Mouse (Mus musculus): Measurements from ENCODE around the gene Tor1aip2.
A peak's percentile ranks its signal among the peaks of the same experiment; 100 is the strongest.

Tor1aip2 gene

GRCm38 (mm10) chr1:156035269-156035929, at the start of gene Tor1aip2:
Gene Tor1aip2, plus strand, starts transcription at chr1:156035403.
- peak; percentile 89 for DNase-seq (ENCODE audit: low read depth, low spot score)

- no peak for DNase-seq (ENCODE audit: low read depth, low spot score)
These were observed 47.6 kb upstream of the Tor1aip2 start for GRCm38 (mm10) chr1:155987625-155988024.

GRCm38 (mm10) chr1:155989387-155989786, 45.8 kb upstream of the Tor1aip2 start:
- no peak for DNase-seq (ENCODE audit: low read depth, low spot score)

GRCm38 (mm10) chr1:155990391-155990790, 44.8 kb upstream of the Tor1aip2 start:
- no peak for DNase-seq (ENCODE audit: low read depth, low spot score)

- DNase-seq (ENCODE audit: low read depth, low spot score): no peak
These were observed 40.7 kb upstream of the Tor1aip2 start for GRCm38 (mm10) chr1:155994524-155994923.

- no peak for DNase-seq (ENCODE audit: low read depth, low spot score)
These were observed 39.6 kb upstream of the Tor1aip2 start for GRCm38 (mm10) chr1:155995612-155996011.

- DNase-seq (ENCODE audit: low read depth, low spot score): no peak
These were observed 32.8 kb upstream of the Tor1aip2 start for GRCm38 (mm10) chr1:156002366-156002765.

- DNase-seq (ENCODE audit: low read depth, low spot score): peak; percentile 36
These were observed 31.8 kb upstream of the Tor1aip2 start for GRCm38 (mm10) chr1:156003201-156003935.

- no peak for DNase-seq (ENCODE audit: low read depth, low spot score)
These were observed 29.3 kb upstream of the Tor1aip2 start for GRCm38 (mm10) chr1:156005906-156006305.

- DNase-seq (ENCODE audit: low read depth, low spot score): no peak
These were observed 26.2 kb upstream of the Tor1aip2 start for GRCm38 (mm10) chr1:156009003-156009402.

GRCm38 (mm10) chr1:156019800-156020199, 15.4 kb upstream of the Tor1aip2 start:
- no peak for DNase-seq (ENCODE audit: low read depth, low spot score)

GRCm38 (mm10) chr1:156020402-156020801, 14.8 kb upstream of the Tor1aip2 start:
- no peak for DNase-seq (ENCODE audit: low read depth, low spot score)

- no peak for DNase-seq (ENCODE audit: low read depth, low spot score)
These were observed 10.2 kb upstream of the Tor1aip2 start for GRCm38 (mm10) chr1:156024831-156025503.

- DNase-seq (ENCODE audit: low read depth, low spot score): no peak
These were observed 7.4 kb upstream of the Tor1aip2 start for GRCm38 (mm10) chr1:156027849-156028248.

- no peak for DNase-seq (ENCODE audit: low read depth, low spot score)
These were observed 6.7 kb upstream of the Tor1aip2 start for GRCm38 (mm10) chr1:156028340-156028975.

GRCm38 (mm10) chr1:156033921-156034320, 1.3 kb upstream of the Tor1aip2 start:
- DNase-seq (ENCODE audit: low read depth, low spot score): no peak

- DNase-seq (ENCODE audit: low read depth, low spot score): no peak
These were observed 542 bp upstream of the Tor1aip2 start for GRCm38 (mm10) chr1:156034661-156035060.

- peak; percentile 99 for DNase-seq (ENCODE audit: low read depth, low spot score)
These were observed 931 bp downstream of the Tor1aip2 start, which contains the start of gene Tor1aip1 for GRCm38 (mm10) chr1:156035930-156036737. Gene Tor1aip1, minus strand, starts transcription at chr1:156036480.

GRCm38 (mm10) chr1:156037144-156037583, 2.0 kb downstream of the Tor1aip2 start:
- no peak for DNase-seq (ENCODE audit: low read depth, low spot score)

- peak; percentile 89 for DNase-seq (ENCODE audit: low read depth, low spot score)
These were observed 4.8 kb downstream of the Tor1aip2 start for GRCm38 (mm10) chr1:156039989-156040388.

All from ZHBTc4 (cell line).